Mouse (Mus musculus): ENCODE data around the gene Hmg20b.

DNA sequence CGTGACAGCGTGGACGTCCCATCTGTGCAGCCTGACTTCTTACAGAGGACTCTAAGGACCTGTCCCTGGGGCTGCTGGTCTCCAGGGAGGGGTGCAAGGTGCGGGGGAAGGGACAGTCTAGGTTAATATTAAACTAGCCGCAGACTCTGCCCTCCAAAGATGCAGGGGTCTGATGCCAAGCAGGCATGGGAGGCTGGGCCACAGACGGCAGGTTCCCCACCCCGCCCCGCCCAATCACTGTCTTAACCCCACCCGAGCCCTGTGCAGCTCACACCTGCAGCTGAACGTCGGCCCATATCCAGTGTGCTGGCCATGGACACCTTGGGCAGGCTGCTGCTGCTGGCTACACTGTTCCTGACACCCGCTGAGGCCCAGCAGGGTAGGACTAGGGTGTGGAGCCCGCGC lies 42.5 kb upstream of the Hmg20b start, which contains the start of gene Smim24:
- TF ChIP-seq CTCF (IDR thresholded peaks at IDR 0.05): no peak
- TF ChIP-seq EP300 (IDR thresholded peaks at IDR 0.05): no peak

Data from lung, postnatal 0 days (tissue).